Mouse (Mus musculus) spleen, adult 2 months (tissue): ENCODE results near the gene Sec62. TPM values are rescaled to one million over a fixed set of nuclear protein-coding genes. Genes with fewer than 3 reads are reported as not detected.

Experiments
- DNase-seq, 2 experiments: peaks; one replicate each; pipeline versions ENCODE4 v3.0.0 to v3.0.0-alpha.2; 2012 to 2021; ENCODE audit warnings: low spot score in 2 of 2, low read depth in 1 of 2
- H3K27ac ChIP-seq: fragments of 200-500 bp; 2 replicates; pipeline ENCODE4 v1.5.1; 2012; ENCODE audit warnings: low read length, inconsistent platforms; ENCODE audit not compliant: insufficient read depth
- H3K27me3 ChIP-seq: fragments of 200-500 bp; 2 replicates; pipeline ENCODE4 v1.6.1; 2012; ENCODE audit warnings: mild to moderate bottlenecking, moderate library complexity, low read length, inconsistent platforms; ENCODE audit not compliant: control insufficient read depth, insufficient read depth
- H3K36me3 ChIP-seq: fragments of 200-500 bp; 2 replicates; pipeline ENCODE4 v1.6.1; 2012; ENCODE audit warnings: mild to moderate bottlenecking, low read length, inconsistent platforms; ENCODE audit not compliant: control insufficient read depth, insufficient read depth
- H3K4me1 ChIP-seq: fragments of 200-500 bp; 2 replicates; pipeline ENCODE4 v1.6.1; 2011; ENCODE audit warnings: inconsistent platforms; ENCODE audit not compliant: control insufficient read depth, insufficient read depth, insufficient read length
- H3K4me3 ChIP-seq: fragments of 200-500 bp; 2 replicates; pipeline ENCODE4 v1.5.1; 2011; ENCODE audit warnings: mild to moderate bottlenecking, inconsistent platforms; ENCODE audit not compliant: insufficient read depth, insufficient read length; ENCODE audit errors: extremely low read depth
- CTCF ChIP-seq: fragments of 200-500 bp; IDR thresholded peaks from 2 replicates; pipeline ENCODE4 v1.5.1; 2011; ENCODE audit warnings: mild to moderate bottlenecking, inconsistent platforms; ENCODE audit not compliant: insufficient read depth, insufficient read length, insufficient replicate concordance; ENCODE audit errors: extremely low read depth
- POLR2A ChIP-seq: fragments of 200-500 bp; IDR thresholded peaks from 2 replicates; pipeline ENCODE4 v1.6.1; 2011; ENCODE audit warnings: low read depth, low read length, inconsistent platforms
- WGBS: fragments of 180-500 bp; shearing (Covaris S2); methylation state at CpG from one replicate; pipeline ENCODE4 v1.1.7; 2018; 5-methylcytosine and 5-hydroxymethylcytosine counted together
- polyA plus RNA-seq: library from polyadenylated mRNA; depleted of rRNA; stranded (reverse); fragments of >200 nt; gene quantifications from 2 replicates; pipeline ENCODE4 v1.2.3, GENCODE M21; 2012; rRNA removed

The Sec62 gene
- 5.0 and 6.1 TPM in 2 replicates for polyA plus RNA-seq

DNA sequence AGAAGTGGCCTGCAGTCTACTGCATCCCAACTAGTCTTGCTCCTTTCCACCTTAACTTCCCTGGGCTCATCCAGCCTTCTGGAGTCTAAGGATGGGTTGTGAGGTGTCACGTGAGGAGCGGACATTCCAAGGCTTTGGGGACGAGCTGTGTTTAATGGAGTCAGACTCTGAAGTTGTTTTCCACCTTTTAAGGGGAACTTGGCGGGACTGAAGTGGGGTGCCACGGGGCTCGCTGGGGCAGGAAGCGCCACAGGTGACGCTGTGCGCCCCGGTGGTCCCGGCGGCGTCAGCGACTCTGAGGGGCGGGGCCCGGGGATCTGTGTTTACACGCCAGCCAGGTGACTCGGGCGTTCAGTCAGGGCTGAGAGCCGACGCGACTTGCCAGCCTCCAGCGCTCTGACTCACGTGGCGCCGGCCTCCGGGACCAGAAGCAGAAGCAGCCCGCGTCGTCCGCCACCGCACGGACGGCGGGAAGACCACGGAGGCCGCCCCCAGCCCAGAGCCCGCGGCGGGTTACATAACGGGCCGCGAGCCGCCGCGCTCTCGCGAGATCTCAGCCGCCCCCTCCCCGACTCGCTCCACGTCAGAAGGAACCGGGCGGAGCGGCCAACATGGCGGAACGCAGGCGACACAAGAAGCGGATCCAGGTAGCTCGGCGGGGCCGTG lies at the start of gene Sec62:
Gene Sec62, plus strand, starts transcription at position 139 of the 666 bp plus-strand sequence.
- Histone ChIP-seq H3K4me1 (peaks cover 2% of the 10 kb centered on the region; the same call in 1 of the 2 replicates), H3K4me3 (peak within 1 kb of the TSS; percentile 91), H3K27ac (peak within 1 kb of the TSS; percentile 97), H3K27me3 (no peaks in the 10 kb centered on the region), H3K36me3 (no peaks in the 10 kb centered on the region)
- WGBS, result under 1% methylated on average over 60 of the region's 62 CpGs
- DNase-seq, result peak; percentile 84 to 89
- TF ChIP-seq POLR2A, result peak; percentile 65
- no peak for TF ChIP-seq CTCF

DNA sequence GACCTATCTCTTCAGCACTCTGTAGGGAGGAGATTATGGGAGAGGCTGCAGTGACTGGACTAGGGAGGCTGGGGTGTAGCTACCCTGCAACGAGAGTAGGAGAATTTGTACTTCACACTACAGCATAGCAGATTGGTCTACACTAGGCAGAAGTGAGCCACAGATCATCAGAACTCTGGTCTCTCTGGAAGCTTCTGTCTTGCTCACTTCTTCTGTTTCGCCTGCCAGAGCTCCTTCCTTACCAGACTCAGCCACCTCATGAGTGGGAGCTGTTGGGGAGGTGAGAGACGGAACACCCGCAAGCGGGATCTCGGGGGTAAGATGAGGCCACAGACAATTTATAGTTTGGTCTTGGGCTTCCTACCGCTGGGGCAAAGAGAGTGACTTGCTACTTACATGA lies 49.8 kb upstream of the Sec62 start:
- Histone ChIP-seq H3K36me3 (no peaks in the 10 kb centered on the region), H3K4me3 (no peak overlapping the region), H3K27ac (no peak overlapping the region), H3K4me1 (no peaks in the 10 kb centered on the region), H3K27me3 (no peaks in the 10 kb centered on the region)
- no peak for DNase-seq
- WGBS, result 94% methylated on average over 7 of the region's 7 CpGs
- no peak for TF ChIP-seq POLR2A
- no peak for TF ChIP-seq CTCF

GRCm38 (mm10) chr3:30746006-30746405 lies 46.7 kb upstream of the Sec62 start, which contains the start of gene Samd7:
Gene Samd7 (plus strand): TSS chr3:30746293.
- no peak within 1 kb of the TSS for H3K4me3 ChIP-seq
- WGBS, result 81% methylated on average over 7 of the region's 7 CpGs
- no peak for TF ChIP-seq CTCF
- no peak for TF ChIP-seq POLR2A
- H3K27me3 ChIP-seq, result no peaks in the 10 kb centered on the region
- no peaks in the 10 kb centered on the region for H3K4me1 ChIP-seq
- no peaks in the 10 kb centered on the region for H3K36me3 ChIP-seq
- DNase-seq, result no peak
- no peak within 1 kb of the TSS for H3K27ac ChIP-seq

DNA sequence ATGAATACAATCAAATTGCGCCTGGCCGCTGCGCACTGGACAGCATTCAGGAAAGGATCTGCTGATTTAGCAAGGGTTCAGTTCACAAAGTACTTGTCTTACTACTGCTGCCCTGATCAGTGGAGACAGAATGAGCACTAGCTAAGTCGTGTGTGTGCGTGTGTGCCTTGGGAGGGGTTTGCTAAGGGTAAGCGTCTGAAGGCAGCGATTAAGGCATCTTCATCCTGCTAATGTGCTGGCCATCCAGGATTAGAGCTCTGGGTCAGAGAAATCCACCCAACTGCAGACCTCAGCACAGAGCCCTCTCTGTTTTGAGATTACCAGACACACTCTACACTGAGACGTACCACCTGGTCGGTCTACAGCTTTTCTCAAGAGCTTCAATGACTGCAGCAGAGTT lies 44.4 kb upstream of the Sec62 start:
- TF ChIP-seq CTCF (no peak), POLR2A (no peak)
- Histone ChIP-seq H3K4me1 (no peaks in the 10 kb centered on the region), H3K4me3 (no peak overlapping the region), H3K27me3 (no peaks in the 10 kb centered on the region), H3K27ac (no peak overlapping the region), H3K36me3 (no peaks in the 10 kb centered on the region)
- no peak for DNase-seq
- 91% methylated on average over 9 of the region's 9 CpGs for WGBS

GRCm38 (mm10) chr3:30754696-30755095 lies 38.0 kb upstream of the Sec62 start:
- WGBS, result 93% methylated on average over 4 of the region's 4 CpGs
- TF ChIP-seq CTCF, result no peak

GRCm38 (mm10) chr3:30764877-30765276 lies 27.8 kb upstream of the Sec62 start:
- H3K27ac ChIP-seq, result no peak overlapping the region
- H3K36me3 ChIP-seq, result no peaks in the 10 kb centered on the region
- no peak for DNase-seq
- H3K4me3 ChIP-seq, result no peak overlapping the region
- WGBS, result 63% methylated on average over 4 of the region's 4 CpGs
- TF ChIP-seq CTCF (no peak), POLR2A (no peak)
- no peaks in the 10 kb centered on the region for H3K4me1 ChIP-seq
- H3K27me3 ChIP-seq, result no peaks in the 10 kb centered on the region

More at GRCm38 (mm10) chr3:30754696-30755095, 38.0 kb upstream of the Sec62 start:
- no peak for DNase-seq
- Histone ChIP-seq H3K27me3 (no peaks in the 10 kb centered on the region), H3K4me3 (no peak overlapping the region), H3K36me3 (no peaks in the 10 kb centered on the region), H3K27ac (no peak overlapping the region), H3K4me1 (no peaks in the 10 kb centered on the region)

- peak in 1 of 2 experiments; percentile 36 for DNase-seq
- WGBS, result 31% methylated on average over 10 of the region's 10 CpGs
- no peak overlapping the region for H3K4me3 ChIP-seq
These were observed 27.2 kb upstream of the Sec62 start for GRCm38 (mm10) chr3:30765311-30766027.

More at GRCm38 (mm10) chr3:30765311-30766027, 27.2 kb upstream of the Sec62 start:
- H3K4me1 ChIP-seq, result no peaks in the 10 kb centered on the region
- H3K27me3 ChIP-seq, result no peaks in the 10 kb centered on the region
- TF ChIP-seq POLR2A (no peak), CTCF (no peak)
- H3K27ac ChIP-seq, result no peak overlapping the region
- no peaks in the 10 kb centered on the region for H3K36me3 ChIP-seq
